Mouse (Mus musculus): ENCODE results near the gene Gm20547.
"Not testable (repeated sequence)": the region's sequence is repeated elsewhere in the genome, so short reads cannot be mapped to it uniquely, and the experiment has no call there.

The Gm20547 gene

DNA sequence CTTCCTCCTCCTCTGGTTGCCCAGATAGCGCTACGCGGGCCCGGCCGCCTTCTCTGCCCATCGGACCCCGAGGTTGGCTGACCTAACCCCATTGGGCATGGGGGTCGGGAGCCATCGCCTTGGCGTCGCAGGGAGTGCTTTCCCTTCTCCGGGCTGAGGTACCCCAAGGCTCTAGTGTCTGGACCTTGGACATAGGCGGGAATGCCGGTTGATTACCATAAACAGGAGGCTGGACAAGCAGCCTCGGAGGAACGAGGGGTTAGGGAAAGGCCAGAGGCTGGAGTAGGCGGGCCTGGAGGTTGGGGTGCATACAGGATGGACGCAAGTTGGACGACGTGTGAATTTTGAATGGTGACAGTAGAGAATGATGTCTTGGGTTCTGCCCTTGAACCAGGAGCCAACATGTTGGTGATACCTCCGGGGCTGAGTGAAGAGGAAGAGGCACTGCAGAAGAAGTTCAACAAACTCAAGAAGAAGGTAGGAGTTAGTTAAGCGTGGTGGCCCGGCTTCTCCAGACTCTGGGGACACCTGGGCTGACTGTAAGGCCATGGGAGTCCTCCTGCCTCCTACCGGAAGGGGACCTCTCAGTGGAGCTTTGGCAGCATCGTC lies 31.2 kb downstream of the Gm20547 start:
- DNase-seq = no peak

DNA sequence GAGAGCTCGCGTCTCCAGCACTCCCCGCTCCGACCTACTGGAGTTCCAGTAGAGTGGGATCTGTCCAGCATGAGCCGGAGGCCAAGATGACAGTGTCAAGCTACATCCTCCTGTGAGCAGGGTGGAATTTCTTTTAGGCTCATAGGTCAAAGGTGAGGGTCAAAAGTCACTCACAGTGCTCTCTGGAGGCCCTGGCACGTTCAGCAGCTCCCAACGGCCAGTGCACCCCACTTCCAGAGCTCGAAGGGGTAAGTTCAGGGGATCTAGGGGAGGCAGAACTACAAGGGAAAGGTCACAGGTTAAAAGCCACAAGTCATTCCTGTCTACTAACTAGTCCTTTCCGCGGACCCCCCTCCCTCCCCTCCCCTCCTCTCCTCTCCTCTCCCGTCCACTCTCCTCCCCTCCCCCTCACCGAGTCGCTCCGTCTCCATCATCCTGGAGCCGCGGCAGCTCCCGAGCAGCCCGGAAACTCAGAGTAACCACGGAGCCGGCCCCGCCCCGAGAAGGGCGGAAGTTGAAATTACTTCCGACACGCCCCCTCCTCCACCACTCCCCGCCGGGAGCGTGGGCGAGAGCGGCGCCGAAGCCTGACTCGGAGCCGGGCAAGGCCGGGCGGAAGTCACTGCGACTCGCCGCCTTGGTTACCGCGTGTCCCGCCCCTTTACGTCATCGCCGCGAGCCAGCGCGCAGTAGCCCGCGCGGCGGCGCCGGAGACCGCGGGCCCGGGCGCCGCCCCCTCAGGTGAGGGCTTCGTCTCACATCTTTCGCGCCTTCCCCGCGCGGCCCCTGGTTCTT lies 31.9 kb downstream of the Gm20547 start, which contains the start of the genes Skiv2l and Nelfe:
Skiv2l (minus strand) TSS at position 489 of the 795 bp plus-strand sequence.
Nelfe (plus strand) TSS at position 670 of the 795 bp plus-strand sequence.
- DNase-seq = peak; percentile 99

DNA sequence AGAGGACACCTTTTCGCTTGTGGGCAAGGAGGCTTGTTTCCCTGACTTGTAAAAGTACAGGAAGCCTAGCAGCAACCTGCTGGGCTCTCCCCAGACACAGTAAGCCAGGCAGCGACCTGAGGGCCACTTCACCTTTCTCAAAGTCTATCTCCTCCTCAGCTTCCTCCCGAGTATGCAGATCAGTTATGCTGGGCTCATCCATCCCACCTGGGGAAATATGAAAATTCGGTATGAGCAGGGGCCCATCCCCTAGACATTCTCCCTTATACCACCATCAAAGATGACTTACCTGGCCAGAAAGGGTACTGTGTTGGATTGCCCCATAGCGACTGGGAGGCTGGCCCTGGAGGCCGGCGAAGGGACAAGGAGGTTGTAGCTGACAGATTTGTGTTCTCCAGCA lies 34.2 kb downstream of the Gm20547 start:
- no peak for DNase-seq

DNA sequence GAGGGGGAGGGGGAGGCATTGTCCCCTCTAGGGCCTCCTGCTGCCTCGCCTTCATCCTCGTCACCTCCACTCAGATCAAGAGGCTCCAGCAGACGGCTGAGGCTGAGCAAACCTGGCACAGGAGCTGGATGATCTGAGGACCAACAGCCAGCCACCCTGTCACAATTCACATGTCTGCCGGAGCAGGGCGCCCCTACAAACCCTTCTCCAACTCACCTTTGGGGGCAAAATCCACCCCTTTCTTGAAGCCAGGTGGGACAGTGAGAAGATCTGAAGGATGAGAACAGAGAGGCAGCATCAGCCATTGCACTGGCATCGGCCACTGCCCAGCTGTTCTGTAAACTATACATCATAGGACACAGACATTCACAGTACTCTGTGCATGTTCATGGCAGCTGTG lies 34.6 kb downstream of the Gm20547 start:
- DNase-seq = no peak

DNA sequence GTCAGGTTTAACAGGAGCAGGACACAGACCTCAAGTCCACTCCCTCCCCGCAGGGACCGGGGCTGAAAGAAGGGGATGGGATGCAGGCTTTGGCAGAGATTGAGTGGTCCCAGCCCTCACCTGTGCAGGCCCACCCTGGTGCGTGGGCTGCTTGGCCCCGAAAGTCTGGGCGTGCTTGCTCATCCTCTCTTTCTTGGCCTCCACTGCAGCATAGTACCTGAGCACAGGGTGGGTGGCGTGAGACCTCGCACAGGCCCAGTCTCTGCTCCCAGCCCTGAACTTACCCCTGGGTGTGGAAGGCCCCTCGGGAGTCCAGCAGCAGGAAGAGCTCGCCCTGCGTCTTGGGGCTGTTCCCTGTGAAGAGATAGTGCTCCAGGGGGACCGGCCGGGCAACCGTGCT lies 37.0 kb downstream of the Gm20547 start:
- no peak for DNase-seq

DNA sequence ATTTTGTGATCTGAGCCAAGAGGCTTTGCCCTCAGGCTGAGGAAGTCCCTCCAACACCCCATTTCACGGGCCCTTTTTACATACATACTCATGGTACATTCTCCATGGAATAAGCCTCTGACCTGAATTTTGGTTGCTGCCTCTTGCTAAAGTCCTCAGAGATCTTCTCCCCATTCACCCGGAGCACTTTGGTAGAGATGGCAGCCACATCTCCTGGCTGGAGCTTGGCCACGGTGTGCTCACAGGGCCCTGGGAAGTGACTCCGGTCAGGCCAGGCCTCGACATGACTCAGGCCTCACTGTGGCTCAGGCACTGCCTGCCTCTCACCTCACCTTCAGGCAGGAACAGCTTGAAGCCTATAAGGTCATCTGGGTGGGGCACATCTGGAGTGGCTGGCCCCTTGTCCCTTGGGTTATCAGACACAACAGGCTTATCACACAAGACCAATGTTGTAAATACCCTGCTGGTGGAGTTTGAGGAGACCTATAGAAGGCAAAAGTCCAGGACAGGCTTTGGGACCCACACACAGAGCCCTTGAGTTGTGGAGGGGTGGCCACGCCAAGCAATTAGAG lies 41.0 kb downstream of the Gm20547 start:
- DNase-seq = no peak

DNA sequence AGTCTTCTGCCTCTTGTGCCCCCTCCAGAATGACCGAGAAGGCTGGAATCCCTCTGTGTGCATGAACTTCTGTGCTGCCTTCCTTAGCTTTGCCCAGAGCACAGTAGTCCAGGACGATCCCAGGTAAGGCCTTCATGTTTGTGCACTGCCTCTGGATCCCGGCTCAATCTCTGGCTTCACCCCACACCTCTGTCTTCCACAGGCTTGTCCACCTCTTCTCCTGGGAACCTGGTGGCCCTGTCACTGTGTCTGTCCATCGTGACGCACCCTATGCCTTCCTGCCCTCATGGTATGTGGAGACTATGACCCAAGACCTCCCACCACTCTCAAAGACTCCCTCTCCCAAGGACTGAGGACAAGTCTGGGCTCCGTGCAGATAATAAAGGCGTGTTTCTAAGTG lies 43.1 kb downstream of the Gm20547 start:
- DNase-seq = no peak

DNA sequence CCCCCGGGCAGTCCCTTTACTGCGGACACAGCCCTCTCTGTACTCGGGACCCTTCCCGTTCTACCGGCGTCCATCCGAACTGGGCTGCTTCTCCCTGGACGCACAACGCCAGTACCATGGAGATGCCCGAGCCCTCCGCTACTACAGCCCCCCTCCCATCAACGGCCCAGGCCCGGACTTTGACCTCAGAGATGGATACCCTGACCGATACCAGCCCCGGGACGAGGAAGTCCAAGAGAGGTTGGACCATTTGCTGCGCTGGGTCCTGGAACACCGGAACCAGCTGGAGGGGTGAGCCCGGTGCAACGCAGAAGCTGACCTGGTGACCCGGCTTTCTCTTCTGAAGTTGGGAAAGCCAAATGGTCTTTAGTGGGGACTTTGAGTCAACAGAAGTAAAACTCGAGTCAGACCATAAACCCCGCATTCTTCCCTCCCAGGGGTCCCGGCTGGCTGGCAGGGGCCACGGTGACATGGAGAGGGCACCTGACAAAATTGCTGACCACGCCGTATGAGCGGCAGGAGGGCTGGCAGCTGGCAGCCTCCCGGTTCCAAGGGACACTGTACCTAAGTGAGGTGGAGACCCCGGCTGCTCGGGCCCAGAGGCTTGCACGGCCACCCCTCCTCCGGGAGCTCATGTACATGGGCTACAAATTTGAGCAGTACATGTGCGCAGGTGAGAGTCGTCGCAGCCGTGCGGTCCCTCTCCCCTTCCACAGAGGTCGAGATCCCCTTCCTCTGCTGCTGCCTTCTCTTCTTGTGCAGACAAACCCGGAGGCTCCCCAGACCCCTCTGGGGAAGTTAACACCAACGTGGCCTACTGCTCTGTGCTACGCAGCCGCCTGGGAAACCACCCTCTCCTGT lies 44.1 kb downstream of the Gm20547 start:
- DNase-seq = no peak

DNA sequence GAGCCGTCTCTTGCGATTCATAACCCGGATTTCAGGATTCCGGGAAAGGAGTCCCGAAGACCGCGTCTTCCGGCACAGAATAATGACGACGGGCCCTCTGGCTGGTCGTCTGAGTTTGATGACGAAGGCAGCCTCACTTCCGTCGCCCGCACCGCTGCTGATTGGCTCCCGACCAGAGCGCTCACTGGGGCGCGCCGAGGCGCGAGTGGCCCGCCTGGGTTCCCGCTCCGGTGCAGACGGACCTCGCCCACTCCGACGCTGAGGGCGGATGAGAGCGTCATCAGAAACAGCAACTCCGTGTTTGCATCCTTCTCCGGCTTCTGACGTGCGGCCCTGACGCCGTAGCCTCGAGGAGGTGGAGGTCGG lies 45.0 kb downstream of the Gm20547 start, which contains the start of the genes Stk19 and Dxo:
Stk19 (minus strand) TSS at position 90 of the 366 bp plus-strand sequence.
Dxo (plus strand) TSS at position 164 of the 366 bp plus-strand sequence.
- DNase-seq = peak; percentile 93 to 94

DNA sequence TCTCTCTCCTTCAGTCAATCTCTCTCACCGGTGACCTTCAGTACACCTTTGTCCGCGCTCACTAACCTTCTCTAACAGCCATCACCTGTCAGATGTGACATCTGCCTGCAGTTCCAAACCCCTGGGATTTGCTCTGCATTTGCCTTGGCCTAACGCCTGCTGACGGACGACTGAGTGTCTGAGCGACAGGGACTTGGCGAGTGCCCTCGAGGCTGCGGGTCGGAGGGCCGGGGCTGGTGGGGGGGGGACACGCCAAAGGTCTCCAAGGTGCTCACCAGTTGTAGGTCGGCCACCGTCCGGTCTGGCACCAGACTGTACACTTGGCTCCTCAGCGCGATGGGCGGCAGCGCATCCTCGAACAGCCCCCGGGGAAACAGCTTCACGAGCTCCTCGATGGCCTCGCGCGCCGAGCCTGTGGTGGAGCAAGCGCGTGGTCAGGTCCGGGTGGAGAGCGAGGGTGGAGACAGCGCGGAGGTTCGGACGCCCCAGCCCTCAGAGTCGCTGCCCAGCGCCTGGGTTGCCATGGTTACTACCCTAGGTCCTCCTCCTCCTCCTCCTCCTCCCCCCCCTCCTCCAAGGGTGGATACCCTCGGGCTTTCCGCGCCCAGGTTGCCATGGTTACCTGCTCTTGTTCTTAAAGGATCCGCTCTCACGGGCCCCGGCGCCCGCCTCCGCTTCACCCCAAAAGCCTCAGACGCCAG lies 45.5 kb downstream of the Gm20547 start:
- no peak for DNase-seq

DNA sequence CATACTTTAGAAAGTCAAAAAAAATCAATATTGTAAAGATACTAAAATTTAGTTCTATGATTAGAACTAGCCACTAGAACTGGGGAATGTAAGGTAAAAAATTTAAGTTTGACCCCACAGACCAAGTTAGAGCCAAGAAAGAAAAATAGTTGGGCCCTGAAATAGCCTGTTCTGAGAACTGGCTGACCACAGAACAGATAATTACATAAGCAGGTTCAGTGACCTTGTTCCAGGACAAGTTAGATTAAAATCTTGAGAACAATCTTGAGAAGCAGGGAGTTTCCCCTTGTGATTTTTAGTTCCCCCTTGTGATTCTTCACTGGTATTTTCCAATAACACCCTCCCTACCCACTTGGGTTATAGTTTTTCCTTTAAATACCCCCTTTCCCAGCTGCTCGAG lies 51.1 kb downstream of the Gm20547 start:
- not testable (repeated sequence) for DNase-seq

DNA sequence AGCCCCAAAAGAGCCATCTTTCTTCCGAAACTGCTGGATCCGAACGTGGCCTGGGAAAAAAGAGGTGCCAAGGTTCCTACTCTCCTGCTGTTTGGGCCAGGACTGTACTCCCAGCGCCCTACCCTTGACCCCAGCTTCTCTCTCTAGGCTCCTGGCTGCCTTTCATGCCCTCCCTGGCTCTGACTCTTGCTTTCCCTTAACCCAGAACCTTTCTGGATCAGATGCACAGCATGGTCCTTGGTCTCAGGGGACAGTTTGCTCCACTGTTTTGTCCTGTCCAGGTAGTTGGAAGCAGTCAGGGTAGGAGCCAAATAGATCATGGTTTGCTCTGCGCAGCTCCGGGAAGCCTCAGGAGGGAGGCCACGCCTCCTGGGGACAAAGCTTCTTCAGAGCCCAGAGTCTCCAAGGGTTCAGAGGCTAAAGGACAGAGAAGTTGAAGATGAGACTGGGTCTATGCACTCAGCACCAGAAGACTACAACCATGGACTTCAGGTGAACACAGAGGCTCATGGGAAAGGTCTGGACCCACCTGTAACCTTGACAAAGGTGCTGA lies 66.9 kb downstream of the Gm20547 start:
- no peak for DNase-seq

DNA sequence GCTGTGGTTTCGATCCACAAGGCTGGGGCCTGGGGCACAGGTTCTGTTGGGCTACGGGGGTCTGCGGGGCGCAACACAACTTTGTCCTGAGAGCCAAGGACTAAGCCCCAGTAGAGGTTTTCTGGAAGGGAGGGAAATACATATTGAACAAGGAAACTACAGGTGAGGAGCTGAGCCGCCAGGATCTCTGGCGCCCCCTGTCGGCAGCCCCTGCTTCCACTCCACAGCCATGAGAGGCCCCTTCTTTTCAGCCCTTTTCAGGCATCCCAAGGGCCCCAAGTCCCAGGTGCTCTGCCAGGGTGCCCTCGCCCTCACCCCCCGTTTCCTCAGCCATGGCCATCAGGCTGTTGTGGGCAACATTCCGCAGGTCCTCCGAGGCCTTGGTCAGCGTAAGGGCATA lies 68.1 kb downstream of the Gm20547 start:
- peak; percentile 64 to 72 for DNase-seq

DNA sequence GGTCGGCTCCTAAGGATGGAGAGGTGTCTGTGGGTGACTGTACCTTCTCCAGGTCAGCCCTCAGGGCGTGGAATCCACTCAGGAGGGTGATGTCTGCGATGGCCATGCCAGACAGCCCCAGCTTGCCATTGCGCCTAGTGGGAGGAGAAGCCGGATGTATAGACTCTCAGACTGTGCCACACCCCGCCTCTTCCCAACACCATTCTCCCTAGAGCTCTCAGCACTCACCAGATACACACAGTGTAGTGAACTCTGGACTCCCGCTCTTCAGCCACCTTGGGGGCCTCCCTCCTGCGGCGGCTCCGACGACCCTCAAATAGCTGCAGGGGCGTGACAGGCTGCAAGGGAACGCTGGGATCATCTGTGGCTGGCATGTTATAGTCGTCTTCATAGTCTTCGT lies 70.6 kb downstream of the Gm20547 start:
- no peak for DNase-seq

DNA sequence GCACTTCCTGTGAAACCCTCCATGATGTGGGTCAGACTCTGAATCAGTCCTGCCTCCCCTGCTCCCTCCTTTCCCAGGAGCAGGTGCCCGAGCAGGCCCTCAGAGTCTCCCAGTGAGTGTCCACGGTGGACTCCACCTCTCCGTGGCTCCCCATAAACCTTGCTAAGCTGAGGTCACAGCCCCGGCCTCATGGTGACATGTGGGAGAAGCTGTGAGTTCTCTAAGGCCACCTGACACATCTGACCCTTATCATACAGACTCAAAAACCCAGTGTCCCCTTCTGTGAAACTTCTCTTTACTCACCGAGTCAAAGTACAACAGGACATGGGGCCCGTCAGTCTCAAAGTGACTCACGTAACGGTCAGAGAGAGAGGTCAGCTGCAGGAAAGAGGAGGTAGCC lies 71.0 kb downstream of the Gm20547 start:
- not testable (repeated sequence) for DNase-seq

DNA sequence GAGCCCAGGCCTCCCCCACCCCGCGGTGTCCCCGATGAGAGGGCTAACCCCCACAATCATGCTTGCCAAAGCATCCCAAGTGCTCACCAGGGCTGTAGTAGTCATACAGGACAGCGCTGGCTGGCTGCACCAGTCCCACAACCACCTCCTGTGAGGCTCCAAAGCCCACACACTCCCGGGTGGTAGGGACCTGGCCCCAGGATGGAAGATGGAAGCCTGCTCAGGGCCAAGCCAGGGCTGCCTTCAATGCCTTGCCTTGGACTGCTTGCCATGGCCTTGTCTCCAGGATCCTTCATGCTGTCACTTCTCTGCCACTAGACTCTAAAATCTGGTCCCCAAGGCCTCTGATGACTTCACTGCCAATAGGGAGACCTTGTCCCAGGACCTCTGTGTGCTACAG lies 71.4 kb downstream of the Gm20547 start:
- not testable (repeated sequence) for DNase-seq

DNA sequence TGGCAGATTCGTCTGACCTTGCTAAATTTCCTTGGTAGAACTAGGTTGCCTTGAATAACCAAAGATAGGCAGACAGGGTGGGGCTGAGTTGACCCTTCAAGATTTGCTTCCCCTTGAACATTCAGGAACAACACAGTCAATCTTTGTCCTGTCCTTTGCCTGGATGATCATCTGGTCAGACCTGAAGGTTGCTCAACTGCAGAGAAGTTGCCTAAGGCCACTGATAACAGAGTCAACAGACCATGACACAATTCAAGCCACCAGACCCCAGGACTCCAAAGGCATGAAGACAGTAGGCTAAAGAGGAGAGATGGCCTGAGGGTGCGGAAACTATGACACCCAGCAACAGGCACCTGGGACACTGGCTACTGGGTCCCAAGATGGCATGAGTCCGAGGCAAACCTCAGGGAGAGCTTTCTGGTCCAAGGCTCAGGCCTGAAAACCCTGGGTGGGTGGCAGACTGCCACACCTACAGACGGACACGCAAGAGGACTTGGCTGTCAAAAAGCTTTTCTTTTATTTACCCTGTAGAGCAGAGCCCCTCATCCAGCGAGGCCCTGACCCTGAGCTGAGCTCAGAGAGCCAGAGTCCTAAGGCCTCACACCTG lies 73.1 kb downstream of the Gm20547 start:
- no peak for DNase-seq

DNA sequence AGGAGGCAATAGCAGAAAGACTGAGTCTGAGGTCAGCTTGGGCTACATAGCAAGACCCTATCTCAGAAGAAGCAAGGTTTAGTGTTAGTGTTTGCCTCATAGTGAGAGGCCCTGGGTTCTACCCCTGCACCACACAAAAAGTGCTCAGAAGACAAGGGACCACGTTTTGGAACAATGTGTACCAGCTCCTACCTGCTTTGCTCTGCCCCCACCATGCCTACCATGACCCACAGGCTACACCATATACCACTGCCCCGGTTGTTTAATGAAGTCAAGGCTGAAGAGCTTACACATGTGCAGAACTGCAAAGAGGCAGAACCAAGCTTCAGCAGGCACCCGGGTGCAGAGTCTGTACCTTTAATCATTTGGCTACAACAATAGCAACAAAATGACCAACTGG lies 74.7 kb downstream of the Gm20547 start:
- no peak for DNase-seq

Data from B cell, adult 2 months (primary cell).